Mouse (Mus musculus): ENCODE measurements around the gene Abcg1.

Abcg1 gene

GRCm38 (mm10) chr17:31128708-31129318 lies 71.3 kb downstream of the Abcg1 start:
- DNase-seq (ENCODE audit: low spot score in 2 of 2) = no peak

- DNase-seq (ENCODE audit: low spot score in 2 of 2) = no peak
Measured at GRCm38 (mm10) chr17:31129452-31129851, 72.0 kb downstream of the Abcg1 start, which contains the start of gene Tff3. Tff3 (minus strand) TSS chr17:31129646.

- DNase-seq (ENCODE audit: low spot score in 2 of 2) = no peak
Measured at GRCm38 (mm10) chr17:31131269-31131821, 73.9 kb downstream of the Abcg1 start.

GRCm38 (mm10) chr17:31133776-31134175 lies 76.3 kb downstream of the Abcg1 start:
- no peak for DNase-seq (ENCODE audit: low spot score in 2 of 2)

GRCm38 (mm10) chr17:31134913-31135312 lies 77.4 kb downstream of the Abcg1 start:
- no peak for DNase-seq (ENCODE audit: low spot score in 2 of 2)

GRCm38 (mm10) chr17:31136291-31136690 lies 78.8 kb downstream of the Abcg1 start:
- no peak for DNase-seq (ENCODE audit: low spot score in 2 of 2)

- DNase-seq (ENCODE audit: low spot score in 2 of 2) = no peak
Measured at GRCm38 (mm10) chr17:31136821-31137220, 79.3 kb downstream of the Abcg1 start.

GRCm38 (mm10) chr17:31138398-31138797 lies 80.9 kb downstream of the Abcg1 start:
- DNase-seq (ENCODE audit: low spot score in 2 of 2) = peak; percentile 30

GRCm38 (mm10) chr17:31142116-31142515 lies 84.6 kb downstream of the Abcg1 start:
- DNase-seq (ENCODE audit: low spot score in 2 of 2) = no peak

GRCm38 (mm10) chr17:31144040-31145037 lies 86.9 kb downstream of the Abcg1 start, which contains the start of gene Tff2:
Tff2 (minus strand) TSS chr17:31144282.
- DNase-seq (ENCODE audit: low spot score in 2 of 2) = no peak

- no peak for DNase-seq (ENCODE audit: low spot score in 2 of 2)
Measured at GRCm38 (mm10) chr17:31145998-31146397, 88.5 kb downstream of the Abcg1 start.

GRCm38 (mm10) chr17:31152512-31152911 lies 95.0 kb downstream of the Abcg1 start:
- no peak for DNase-seq (ENCODE audit: low spot score in 2 of 2)

- DNase-seq (ENCODE audit: low spot score in 2 of 2) = no peak
Measured at GRCm38 (mm10) chr17:31152966-31153499, 95.6 kb downstream of the Abcg1 start.

GRCm38 (mm10) chr17:31153785-31154184 lies 96.3 kb downstream of the Abcg1 start:
- DNase-seq (ENCODE audit: low spot score in 2 of 2) = no peak

GRCm38 (mm10) chr17:31157921-31158320 lies 100.4 kb downstream of the Abcg1 start:
- no peak for DNase-seq (ENCODE audit: low spot score in 2 of 2)

- DNase-seq (ENCODE audit: low spot score in 2 of 2) = no peak
Measured at GRCm38 (mm10) chr17:31160291-31160690, 102.8 kb downstream of the Abcg1 start.

GRCm38 (mm10) chr17:31162607-31163006 lies 105.1 kb downstream of the Abcg1 start:
- no peak for DNase-seq (ENCODE audit: low spot score in 2 of 2)

- no peak for DNase-seq (ENCODE audit: low spot score in 2 of 2)
Measured at GRCm38 (mm10) chr17:31163821-31164220, 106.3 kb downstream of the Abcg1 start.

GRCm38 (mm10) chr17:31165127-31165526 lies 107.7 kb downstream of the Abcg1 start, which contains the start of gene Tff1:
Tff1 (minus strand) TSS chr17:31165277.
- DNase-seq (ENCODE audit: low spot score in 2 of 2) = no peak

All from urinary bladder, adult 18-20 months (tissue).